Mouse (Mus musculus): ENCODE data around the gene Sart1. TPM values are rescaled to one million over a fixed set of nuclear protein-coding genes. Genes with fewer than 3 reads are reported as not detected.
A peak's percentile ranks its signal among the peaks of the same experiment; 100 is the strongest.

Sart1 gene
- polyA plus RNA-seq, 1 experiment from 2014 or later = 20.8 TPM

GRCm38 (mm10) chr19:5419630-5420029, 31.1 kb upstream of the Sart1 start:
- Histone ChIP-seq H3K9ac (replicated peaks) (no peak overlapping the region), H3K36me3 (replicated peaks; ENCODE audit: insufficient read depth, low read length) (peaks cover 31% of the 10 kb centered on the region), H3K4me2 (ENCODE audit: low read depth, low read length) (no peak overlapping the region), H3K4me3 (ENCODE audit: low read depth, low read length) (no peak overlapping the region), H3K27me3 (ENCODE audit: insufficient read depth, low read length) (no peaks in the 10 kb centered on the region), H3K27ac (ENCODE audit: low read depth) (no peak overlapping the region), H3K9me3 (ENCODE audit: low read length) (no peaks in the 10 kb centered on the region), H3K4me1 (ENCODE audit: insufficient read depth) (peaks cover 11% of the 10 kb centered on the region)
- WGBS (ENCODE audit: insufficient replicate concordance) = 73% methylated on average over 9 of the region's 9 CpGs
- ATAC-seq (no peak), DNase-seq (no peak)
- TF ChIP-seq EP300 (IDR thresholded peaks at IDR 0.05; ENCODE audit: low read depth) (no peak), CTCF (IDR thresholded peaks at IDR 0.05; ENCODE audit: low read depth) (no peak)

GRCm38 (mm10) chr19:5418750-5419466, 30.4 kb upstream of the Sart1 start:
- Histone ChIP-seq H3K4me2 (ENCODE audit: low read depth, low read length) (no peak overlapping the region), H3K27ac (ENCODE audit: low read depth) (no peak overlapping the region), H3K4me3 (ENCODE audit: low read depth, low read length) (no peak overlapping the region), H3K36me3 (replicated peaks; ENCODE audit: insufficient read depth, low read length) (peaks cover 31% of the 10 kb centered on the region), H3K27me3 (ENCODE audit: insufficient read depth, low read length) (no peaks in the 10 kb centered on the region), H3K4me1 (ENCODE audit: insufficient read depth) (peaks cover 13% of the 10 kb centered on the region), H3K9me3 (ENCODE audit: low read length) (no peaks in the 10 kb centered on the region), H3K9ac (replicated peaks) (no peak overlapping the region)
- ATAC-seq (no peak), DNase-seq (no peak)
- TF ChIP-seq EP300 (IDR thresholded peaks at IDR 0.05; ENCODE audit: low read depth) (no peak), CTCF (IDR thresholded peaks at IDR 0.05; ENCODE audit: low read depth) (no peak)
- 92% methylated on average over 8 of the region's 8 CpGs for WGBS (ENCODE audit: insufficient replicate concordance)

DNA sequence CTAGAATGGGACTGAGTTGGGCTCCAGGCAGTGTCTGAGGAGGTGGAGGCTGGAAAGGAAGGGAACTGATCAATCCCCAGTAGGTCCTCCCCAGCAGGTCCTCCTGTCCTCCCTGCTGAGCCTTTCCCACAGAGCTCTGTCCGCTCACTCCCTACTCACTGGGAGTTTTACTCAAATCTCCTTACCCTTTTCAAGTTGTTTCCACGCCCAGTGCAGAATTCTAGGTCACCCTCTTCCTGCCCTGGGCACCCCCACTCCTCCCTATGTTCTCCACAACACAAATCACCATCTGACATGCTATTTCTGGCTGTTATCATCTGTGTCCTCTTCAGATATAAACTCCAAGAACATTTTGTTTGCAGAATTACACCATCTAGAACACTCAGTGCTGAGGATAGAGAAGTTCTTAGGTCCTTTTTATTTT, 26.0 kb upstream of the Sart1 start:
- H3K4me3 ChIP-seq (ENCODE audit: low read depth, low read length) = no peak overlapping the region
- no peak for DNase-seq
- no peak overlapping the region for H3K9ac ChIP-seq (replicated peaks)
- peaks cover 8% of the 10 kb centered on the region for H3K36me3 ChIP-seq (replicated peaks; ENCODE audit: insufficient read depth, low read length)
- WGBS (ENCODE audit: insufficient replicate concordance) = 70% methylated on average over 2 of the region's 2 CpGs
- peak overlapping the region; percentile 55; the same call in 1 of the 2 replicates for H3K27ac ChIP-seq (ENCODE audit: low read depth)
- TF ChIP-seq EP300 (IDR thresholded peaks at IDR 0.05; ENCODE audit: low read depth) = peak; percentile 75
- TF ChIP-seq CTCF (IDR thresholded peaks at IDR 0.05; ENCODE audit: low read depth) = no peak
- H3K4me1 ChIP-seq (ENCODE audit: insufficient read depth) = peaks cover 9% of the 10 kb centered on the region
- H3K4me2 ChIP-seq (ENCODE audit: low read depth, low read length) = no peak overlapping the region
- 0 out of 2 replicates have a peak, but pooled peaks have one; percentile 40 for ATAC-seq
- H3K27me3 ChIP-seq (ENCODE audit: insufficient read depth, low read length) = no peaks in the 10 kb centered on the region
- no peaks in the 10 kb centered on the region for H3K9me3 ChIP-seq (ENCODE audit: low read length)

GRCm38 (mm10) chr19:5413840-5414239, 25.3 kb upstream of the Sart1 start:
- ATAC-seq (no peak), DNase-seq (no peak)
- H3K9me3 ChIP-seq (ENCODE audit: low read length) = no peaks in the 10 kb centered on the region
- no peak overlapping the region for H3K9ac ChIP-seq (replicated peaks)
- H3K27ac ChIP-seq (ENCODE audit: low read depth) = 0 out of 2 replicates have a peak overlapping the region, but pooled peaks have one; percentile 55
- no peak overlapping the region for H3K4me2 ChIP-seq (ENCODE audit: low read depth, low read length)
- no peaks in the 10 kb centered on the region for H3K27me3 ChIP-seq (ENCODE audit: insufficient read depth, low read length)
- WGBS (ENCODE audit: insufficient replicate concordance) = 81% methylated on average over 4 of the region's 4 CpGs
- peaks cover 8% of the 10 kb centered on the region for H3K36me3 ChIP-seq (replicated peaks; ENCODE audit: insufficient read depth, low read length)
- H3K4me3 ChIP-seq (ENCODE audit: low read depth, low read length) = no peak overlapping the region
- TF ChIP-seq CTCF (IDR thresholded peaks at IDR 0.05; ENCODE audit: low read depth) = no peak
- no peak for TF ChIP-seq EP300 (IDR thresholded peaks at IDR 0.05; ENCODE audit: low read depth)
- H3K4me1 ChIP-seq (ENCODE audit: insufficient read depth) = peaks cover 11% of the 10 kb centered on the region

GRCm38 (mm10) chr19:5411961-5412360, 23.5 kb upstream of the Sart1 start:
- ATAC-seq (no peak), DNase-seq (no peak)
- no peaks in the 10 kb centered on the region for H3K36me3 ChIP-seq (replicated peaks; ENCODE audit: insufficient read depth, low read length)
- peaks cover 23% of the 10 kb centered on the region for H3K4me1 ChIP-seq (ENCODE audit: insufficient read depth)
- H3K27me3 ChIP-seq (ENCODE audit: insufficient read depth, low read length) = no peaks in the 10 kb centered on the region
- no peak overlapping the region for H3K4me3 ChIP-seq (ENCODE audit: low read depth, low read length)
- TF ChIP-seq EP300 (IDR thresholded peaks at IDR 0.05; ENCODE audit: low read depth) (no peak), CTCF (IDR thresholded peaks at IDR 0.05; ENCODE audit: low read depth) (no peak)
- H3K27ac ChIP-seq (ENCODE audit: low read depth) = no peak overlapping the region
- 83% methylated on average over 5 of the region's 5 CpGs for WGBS (ENCODE audit: insufficient replicate concordance)
- H3K9ac ChIP-seq (replicated peaks) = no peak overlapping the region
- H3K4me2 ChIP-seq (ENCODE audit: low read depth, low read length) = no peak overlapping the region
- H3K9me3 ChIP-seq (ENCODE audit: low read length) = no peaks in the 10 kb centered on the region

- ATAC-seq = no peak
- WGBS (ENCODE audit: insufficient replicate concordance) = 89% methylated on average over 5 of the region's 5 CpGs
- TF ChIP-seq EP300 (IDR thresholded peaks at IDR 0.05; ENCODE audit: low read depth) = no peak
- no peak for TF ChIP-seq CTCF (IDR thresholded peaks at IDR 0.05; ENCODE audit: low read depth)
These were observed 22.1 kb upstream of the Sart1 start for GRCm38 (mm10) chr19:5410641-5411040.

More at GRCm38 (mm10) chr19:5410641-5411040, 22.1 kb upstream of the Sart1 start:
- Histone ChIP-seq H3K27me3 (ENCODE audit: insufficient read depth, low read length) (no peaks in the 10 kb centered on the region), H3K27ac (ENCODE audit: low read depth) (no peak overlapping the region), H3K9ac (replicated peaks) (no peak overlapping the region), H3K36me3 (replicated peaks; ENCODE audit: insufficient read depth, low read length) (no peaks in the 10 kb centered on the region), H3K9me3 (ENCODE audit: low read length) (no peaks in the 10 kb centered on the region), H3K4me3 (ENCODE audit: low read depth, low read length) (no peak overlapping the region), H3K4me1 (ENCODE audit: insufficient read depth) (peaks cover 26% of the 10 kb centered on the region), H3K4me2 (ENCODE audit: low read depth, low read length) (no peak overlapping the region)
- DNase-seq = no peak
